Mouse (Mus musculus) forebrain, embryonic 14.5 days (tissue): ENCODE measurements around the gene Vmn1r50. TPM values are rescaled to one million over a fixed set of nuclear protein-coding genes. Genes with fewer than 3 reads are reported as not detected.
"Not testable (repeated sequence)": the region's sequence is repeated elsewhere in the genome, so short reads cannot be mapped to it uniquely, and the experiment has no call there.

Experiments used
- ATAC-seq: fragments of 200-750 bp; cut with Nextera tagmentation; 2 replicates; pipeline ENCODE4 v1.8.0; 2017; ENCODE audit warnings: mild to moderate bottlenecking, moderate library complexity
- DNase-seq: peaks from one replicate; pipeline ENCODE4 v3.0.0-alpha.2; 2015; ENCODE audit warnings: low spot score
- H3K27ac ChIP-seq: fragments of 300-500 bp; sonication (generic); 2 replicates; pipeline ENCODE4 v1.5.1; 2014; ENCODE audit warnings: low read depth, mild to moderate bottlenecking, control low read depth, low read length, moderate library complexity
- H3K27me3 ChIP-seq: fragments of 300-500 bp; sonication (generic); replicated peaks from 2 replicates; pipeline ENCODE4 v1.6.1; 2014; ENCODE audit warnings: low read length, control low read depth, mixed read lengths; ENCODE audit not compliant: control insufficient read depth, insufficient read depth
- H3K36me3 ChIP-seq: fragments of 300-500 bp; sonication (generic); 2 replicates; pipeline ENCODE4 v1.6.1; 2014; ENCODE audit warnings: low read length, control low read depth; ENCODE audit not compliant: control insufficient read depth, insufficient read depth
- H3K4me1 ChIP-seq: fragments of 300-500 bp; sonication (generic); 2 replicates; pipeline ENCODE4 v1.6.1; 2014; ENCODE audit warnings: antibody characterized with exemption, low read length, control low read depth; ENCODE audit not compliant: control insufficient read depth, insufficient read depth
- H3K4me2 ChIP-seq: fragments of 300-500 bp; sonication (generic); 2 replicates; pipeline ENCODE4 v1.6.1; 2014; ENCODE audit warnings: mild to moderate bottlenecking, control low read depth, low read length
- H3K4me3 ChIP-seq: fragments of 300-500 bp; sonication (generic); 2 replicates; pipeline ENCODE4 v1.5.1; 2014; ENCODE audit warnings: low read depth, low read length, control low read depth
- H3K9ac ChIP-seq: fragments of 300-500 bp; sonication (generic); 2 replicates; pipeline ENCODE4 v1.6.1; 2014; ENCODE audit warnings: mild to moderate bottlenecking, low read length, control low read depth, moderate library complexity
- H3K9me3 ChIP-seq: fragments of 300-500 bp; sonication (generic); replicated peaks from 2 replicates; pipeline ENCODE4 v1.6.1; 2016; ENCODE audit warnings: low read length, control low read depth, mixed read lengths; ENCODE audit not compliant: control insufficient read depth
- WGBS: fragments of 180-500 bp; shearing (Covaris S2); extraction: QIAGEN DNeasy Blood & Tissue Kit; methylation state at CpG from one replicate; pipeline ENCODE4 v1.1.7; 2014; 5-methylcytosine and 5-hydroxymethylcytosine counted together
- polyA plus RNA-seq: library from polyadenylated mRNA; unstranded; fragments of >200 nt; fragmentation: Nextera tagmentation; extraction: Ambion mirVana; gene quantifications from 2 replicates; pipeline ENCODE4 v1.2.1, GENCODE M21; 2014

The Vmn1r50 gene
- not detected in 2 replicates for polyA plus RNA-seq

GRCm38 (mm10) chr6:90101130-90101529 lies at the start of gene Vmn1r50:
Gene Vmn1r50, plus strand, starts transcription at chr6:90101430.
- Histone ChIP-seq H3K27me3 (no peaks in the 10 kb centered on the region), H3K4me1 (no peaks in the 10 kb centered on the region), H3K27ac (no peak within 1 kb of the TSS), H3K4me3 (no peak within 1 kb of the TSS), H3K36me3 (no peaks in the 10 kb centered on the region), H3K4me2 (no peak within 1 kb of the TSS), H3K9me3 (0 out of 2 replicates have a peak, but pooled peaks cover 5% of the 10 kb centered on the region), H3K9ac (no peak within 1 kb of the TSS)
- DNase-seq (no peak), ATAC-seq (no peak)
- WGBS = 61% methylated on average over 2 of the region's 2 CpGs

- Histone ChIP-seq H3K27ac (no peak within 1 kb of the TSS), H3K9me3 (no peaks in the 10 kb centered on the region), H3K4me3 (no peak within 1 kb of the TSS), H3K27me3 (no peaks in the 10 kb centered on the region), H3K4me1 (no peaks in the 10 kb centered on the region), H3K4me2 (no peak within 1 kb of the TSS), H3K36me3 (no peaks in the 10 kb centered on the region), H3K9ac (no peak within 1 kb of the TSS)
- WGBS = 74% methylated on average over 4 of the region's 4 CpGs
- no peak for ATAC-seq
- DNase-seq = no peak
These were observed 22.8 kb upstream of the Vmn1r50 start, which contains the start of gene Vmn1r49 for GRCm38 (mm10) chr6:90078406-90078805. Gene Vmn1r49, minus strand, starts transcription at chr6:90078506.

GRCm38 (mm10) chr6:90100566-90100965 lies 664 bp upstream of the Vmn1r50 start:
- Histone ChIP-seq H3K36me3 (no peaks in the 10 kb centered on the region), H3K4me1 (no peaks in the 10 kb centered on the region), H3K9me3 (0 out of 2 replicates have a peak, but pooled peaks cover 3% of the 10 kb centered on the region), H3K9ac (no peak overlapping the region), H3K27ac (no peak overlapping the region), H3K4me3 (no peak overlapping the region), H3K4me2 (no peak overlapping the region), H3K27me3 (no peaks in the 10 kb centered on the region)
- 98% methylated on average over 2 of the region's 2 CpGs for WGBS
- DNase-seq (no peak), ATAC-seq (no peak)

- H3K27ac ChIP-seq, H3K4me1 ChIP-seq, H3K9ac ChIP-seq, DNase-seq, H3K27me3 ChIP-seq, H3K9me3 ChIP-seq, H3K4me3 ChIP-seq, ATAC-seq, H3K36me3 ChIP-seq, H3K4me2 ChIP-seq: not testable (repeated sequence)
- WGBS = 93% methylated on average over 1 of the region's 1 CpGs
These were observed 21.1 kb downstream of the Vmn1r50 start, which contains the start of gene Vmn1r51 for GRCm38 (mm10) chr6:90122296-90122695. Gene Vmn1r51, plus strand, starts transcription at chr6:90122596.

Other genes with a start within 250 kb of the Vmn1r50 start
- gene Vmn1r42, start 225.0 kb upstream of the Vmn1r50 start, polyA plus RNA-seq = not detected in 2 replicates
- not detected in 2 replicates for gene Vmn1r43, start 225.0 kb upstream of the Vmn1r50 start, polyA plus RNA-seq
- not detected in 2 replicates for gene Vmn1r44, start 217.8 kb upstream of the Vmn1r50 start, polyA plus RNA-seq
- not detected in 2 replicates for gene Vmn1r45, start 160.8 kb upstream of the Vmn1r50 start, polyA plus RNA-seq
- not detected in 2 replicates for gene Vmn1r46, start 132.1 kb upstream of the Vmn1r50 start, polyA plus RNA-seq
- gene Vmn1r47, start 85.3 kb upstream of the Vmn1r50 start, polyA plus RNA-seq = not detected in 2 replicates
- gene Vmn1r48, start 64.6 kb upstream of the Vmn1r50 start, polyA plus RNA-seq = not detected in 2 replicates
- not detected in 2 replicates for gene Vmn1r49, start 22.9 kb upstream of the Vmn1r50 start, polyA plus RNA-seq
- not detected in 2 replicates for gene Vmn1r51, start 21.2 kb downstream of the Vmn1r50 start, polyA plus RNA-seq
- gene Vmn1r52, start 73.4 kb downstream of the Vmn1r50 start, polyA plus RNA-seq = not detected in 2 replicates
- not detected in 2 replicates for gene V1ra8, start 101.4 kb downstream of the Vmn1r50 start, polyA plus RNA-seq
- not detected in 2 replicates for gene Vmn1r53, start 123.0 kb downstream of the Vmn1r50 start, polyA plus RNA-seq
- not detected in 2 replicates for gene Vmn1r54, start 144.9 kb downstream of the Vmn1r50 start, polyA plus RNA-seq
- gene BC048671, start 199.8 kb downstream of the Vmn1r50 start, polyA plus RNA-seq = not detected in 2 replicates
- not detected in 2 replicates for gene Chst13, start 223.8 kb downstream of the Vmn1r50 start, polyA plus RNA-seq
- not detected in 2 replicates for gene Uroc1, start 231.9 kb downstream of the Vmn1r50 start, polyA plus RNA-seq